Mouse (Mus musculus) forebrain, embryonic 10.5 days (tissue): Measurements from ENCODE around the gene Lin54. TPM values are rescaled to one million over a fixed set of nuclear protein-coding genes. Genes with fewer than 3 reads are reported as not detected.

Experiments
- DNase-seq: peaks from one replicate; pipeline ENCODE4 v3.0.0-alpha.2; 2017; ENCODE audit warnings: low spot score; ENCODE audit errors: extremely low spot score
- H3K27ac ChIP-seq: fragments of 300-500 bp; sonication (generic); 2 replicates; pipeline ENCODE4 v1.5.1; 2016; ENCODE audit warnings: mild to moderate bottlenecking
- H3K27me3 ChIP-seq: fragments of 300-500 bp; sonication (generic); 2 replicates; pipeline ENCODE4 v1.6.1; 2016; ENCODE audit warnings: mild to moderate bottlenecking; ENCODE audit not compliant: poor library complexity, severe bottlenecking
- H3K36me3 ChIP-seq: fragments of 300-500 bp; sonication (generic); replicated peaks from 2 replicates; pipeline ENCODE4 v1.6.1; 2016; ENCODE audit warnings: mild to moderate bottlenecking, moderate library complexity
- H3K4me1 ChIP-seq: fragments of 300-500 bp; sonication (generic); 2 replicates; pipeline ENCODE4 v1.6.1; 2016
- H3K4me3 ChIP-seq: fragments of 300-500 bp; sonication (generic); 2 replicates; pipeline ENCODE4 v1.5.1; 2016; ENCODE audit warnings: mild to moderate bottlenecking, moderate library complexity
- H3K9me3 ChIP-seq: fragments of 300-500 bp; sonication (generic); 2 replicates; pipeline ENCODE4 v1.6.1; 2016; ENCODE audit warnings: mild to moderate bottlenecking, moderate library complexity
- WGBS: fragments of 180-500 bp; shearing (Covaris S2); methylation state at CpG from one replicate; pipeline ENCODE4 v1.1.7; 2016; 5-methylcytosine and 5-hydroxymethylcytosine counted together
- microRNA-seq: library from miRNA; unstranded; fragments of <30 nt; microRNA quantifications from one replicate; pipeline ENCODE4, GENCODE M21; 2017
- polyA plus RNA-seq: library from polyadenylated mRNA; unstranded; fragments of >200 nt; fragmentation: Nextera tagmentation; extraction: Ambion mirVana; gene quantifications from 2 replicates; pipeline ENCODE4 v1.2.1, GENCODE M21; 2016

Lin54 gene
- polyA plus RNA-seq, 1 experiment from 2014 or later, result 14.6 TPM

DNA sequence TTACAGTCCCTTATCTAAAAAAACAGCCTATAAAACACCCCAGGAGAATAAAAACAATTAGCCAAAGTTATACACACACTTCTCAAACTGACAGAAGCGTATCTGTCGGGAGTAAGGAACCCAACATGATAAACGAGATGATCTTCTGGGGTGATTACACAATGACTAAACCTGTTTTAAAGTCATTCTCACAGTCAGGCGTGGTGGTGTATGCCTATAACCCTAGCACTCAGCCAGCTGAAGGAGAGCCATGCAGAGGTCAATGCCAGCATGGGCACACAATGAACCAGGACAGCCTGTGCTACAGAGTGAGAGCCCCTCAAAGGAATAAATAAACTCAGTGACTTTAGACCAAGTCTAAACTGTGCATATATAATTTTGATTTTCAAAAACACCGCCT is 92.0 kb downstream of the Lin54 start:
- Histone ChIP-seq H3K27ac (no peak overlapping the region), H3K9me3 (no peaks in the 10 kb centered on the region), H3K27me3 (no peaks in the 10 kb centered on the region), H3K4me3 (no peak overlapping the region), H3K36me3 (peaks cover 55% of the 10 kb centered on the region), H3K4me1 (no peaks in the 10 kb centered on the region)
- DNase-seq, result no peak
- 92% methylated on average over 5 of the region's 5 CpGs for WGBS

DNA sequence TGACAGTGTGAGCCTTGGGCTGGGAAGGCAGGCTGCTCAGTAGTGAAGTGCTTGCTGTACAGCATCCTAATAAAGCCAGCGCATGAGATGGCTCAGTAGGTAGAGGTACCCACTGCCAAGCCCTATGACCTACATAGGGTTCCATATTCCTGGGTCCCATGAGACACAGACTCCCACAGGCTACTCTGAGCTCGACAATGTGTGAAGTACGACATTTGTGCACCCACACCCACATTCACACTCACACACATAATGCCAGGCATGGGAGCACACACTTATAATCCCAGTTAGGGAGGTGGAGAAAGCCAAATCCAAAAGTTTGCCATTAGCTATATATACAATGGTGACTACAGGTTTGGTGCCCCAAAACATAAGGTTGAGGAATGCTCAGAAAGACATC is 103.7 kb downstream of the Lin54 start:
- H3K36me3 ChIP-seq, result peaks cover 93% of the 10 kb centered on the region
- WGBS, result 95% methylated on average over 3 of the region's 3 CpGs

DNA sequence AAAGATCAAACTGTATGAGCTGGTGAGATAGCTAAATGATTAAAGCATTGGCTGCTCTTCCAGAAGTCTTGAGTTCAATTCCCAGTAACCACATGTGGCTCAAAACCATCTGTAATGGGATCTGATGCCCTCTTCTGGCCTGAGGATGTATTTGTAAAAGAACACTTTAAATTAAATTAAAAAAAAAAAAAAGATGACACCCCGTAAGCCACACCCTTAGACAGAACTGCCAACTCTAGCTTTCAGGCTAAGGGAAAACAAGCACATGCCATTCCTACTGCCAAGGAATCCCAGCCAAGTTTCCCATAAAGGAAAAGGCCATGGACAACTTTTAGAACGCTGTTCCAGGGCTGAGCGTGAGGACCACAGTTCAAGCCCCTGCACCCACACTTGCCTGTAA is 106.8 kb downstream of the Lin54 start:
- 90% methylated on average over 3 of the region's 3 CpGs for WGBS
- peaks cover 99% of the 10 kb centered on the region for H3K36me3 ChIP-seq
- no peak overlapping the region for H3K27ac ChIP-seq
- H3K4me1 ChIP-seq, result no peaks in the 10 kb centered on the region
- H3K27me3 ChIP-seq, result no peaks in the 10 kb centered on the region
- H3K4me3 ChIP-seq, result no peak overlapping the region
- no peaks in the 10 kb centered on the region for H3K9me3 ChIP-seq
- DNase-seq, result no peak

More for the DNA sequence above, 103.7 kb downstream of the Lin54 start:
- DNase-seq, result no peak
- no peaks in the 10 kb centered on the region for H3K4me1 ChIP-seq
- H3K4me3 ChIP-seq, result no peak overlapping the region
- no peaks in the 10 kb centered on the region for H3K27me3 ChIP-seq
- H3K9me3 ChIP-seq, result no peaks in the 10 kb centered on the region
- no peak overlapping the region for H3K27ac ChIP-seq

DNA sequence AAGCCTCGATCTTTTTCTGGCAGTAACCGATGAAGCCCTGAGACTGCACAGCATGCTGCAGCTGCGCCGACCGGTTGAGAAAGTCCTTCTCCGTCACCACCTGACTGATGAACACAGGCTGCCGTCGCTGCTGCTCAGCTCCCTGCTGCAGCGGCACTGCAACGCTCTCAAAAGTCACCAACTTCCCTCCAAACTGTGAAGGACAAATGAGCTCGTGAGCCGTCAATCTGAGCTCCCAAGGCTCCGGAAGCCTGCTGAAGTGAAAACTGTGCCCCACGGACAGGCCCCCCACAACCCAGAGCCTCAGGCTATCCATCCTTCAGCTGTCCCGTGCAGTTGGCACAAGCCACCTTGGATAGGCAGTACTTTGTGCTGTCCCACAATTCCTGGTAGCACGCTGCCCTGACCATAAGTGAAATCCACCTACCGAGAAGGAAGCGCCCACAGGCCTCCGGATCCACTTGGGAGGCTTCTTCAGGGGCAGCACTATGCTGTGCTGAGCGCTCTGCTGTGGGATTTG is 107.9 kb downstream of the Lin54 start:
- Histone ChIP-seq H3K4me1 (no peaks in the 10 kb centered on the region), H3K4me3 (no peak overlapping the region), H3K9me3 (no peaks in the 10 kb centered on the region), H3K27ac (no peak overlapping the region), H3K27me3 (no peaks in the 10 kb centered on the region), H3K36me3 (peaks cover 96% of the 10 kb centered on the region)
- 94% methylated on average over 20 of the region's 20 CpGs for WGBS
- DNase-seq, result no peak

Small RNA genes lying within 50 kb of the gene (microRNA-seq; reads per million reads assigned to microRNA genes)
- gene Gm23222, result not detected

Other genes with a start within 250 kb of the Lin54 start
- gene Sec31a, start 84.4 kb downstream of the Lin54 start, polyA plus RNA-seq, result 95.0 and 104 TPM in 2 replicates
- gene Cops4, start 17.7 kb upstream of the Lin54 start, polyA plus RNA-seq, result 245 TPM in 2 replicates
- gene Plac8, start 71.6 kb upstream of the Lin54 start, polyA plus RNA-seq, result 2.5 and 2.9 TPM in 2 replicates
- 53.2 and 56.2 TPM in 2 replicates for gene Coq2, start 174.5 kb upstream of the Lin54 start, polyA plus RNA-seq
- 0.59 and 0.79 TPM in 2 replicates for gene Hpse, start 219.1 kb upstream of the Lin54 start, polyA plus RNA-seq